Mouse (Mus musculus): ENCODE results near the gene Igfbp6. TPM values are rescaled to one million over a fixed set of nuclear protein-coding genes. Genes with fewer than 3 reads are reported as not detected.

Igfbp6 gene
- polyA plus RNA-seq, 1 experiment from 2014 or later: 0.79 TPM

GRCm38 (mm10) chr15:102103371-102103946, 40.7 kb upstream of the Igfbp6 start:
- Histone ChIP-seq H3K27me3 (peaks cover 83% of the 10 kb centered on the region), H3K4me3 (replicated peaks) (peak overlapping the region; percentile 3), H3K27ac (no peak overlapping the region), H3K9ac (no peak overlapping the region), H3K4me2 (peak overlapping the region; percentile 13), H3K36me3 (replicated peaks) (0 out of 2 replicates have a peak, but pooled peaks cover 2% of the 10 kb centered on the region), H3K9me3 (no peaks in the 10 kb centered on the region), H3K4me1 (peaks cover 62% of the 10 kb centered on the region)
- 7% methylated on average over 14 of the region's 14 CpGs for WGBS
- ATAC-seq (ENCODE audit: low FRiP score): no peak

GRCm38 (mm10) chr15:102103947-102104555, 40.1 kb upstream of the Igfbp6 start:
- H3K4me3 ChIP-seq (replicated peaks): 0 out of 2 replicates have a peak overlapping the region, but pooled peaks have one; percentile 3
- H3K27me3 ChIP-seq: peaks cover 81% of the 10 kb centered on the region
- no peak for ATAC-seq (ENCODE audit: low FRiP score)
- H3K9me3 ChIP-seq: no peaks in the 10 kb centered on the region
- 32% methylated on average over 12 of the region's 12 CpGs for WGBS
- no peak overlapping the region for H3K27ac ChIP-seq
- no peaks in the 10 kb centered on the region for H3K36me3 ChIP-seq (replicated peaks)
- H3K9ac ChIP-seq: no peak overlapping the region
- H3K4me1 ChIP-seq: peaks cover 62% of the 10 kb centered on the region
- peak overlapping the region; percentile 13 for H3K4me2 ChIP-seq

GRCm38 (mm10) chr15:102105360-102105759, 38.8 kb upstream of the Igfbp6 start:
- peaks cover 52% of the 10 kb centered on the region for H3K4me1 ChIP-seq
- H3K27ac ChIP-seq: no peak overlapping the region
- no peak overlapping the region for H3K9ac ChIP-seq
- 53% methylated on average over 5 of the region's 5 CpGs for WGBS
- no peak for ATAC-seq (ENCODE audit: low FRiP score)
- H3K9me3 ChIP-seq: no peaks in the 10 kb centered on the region
- H3K4me3 ChIP-seq (replicated peaks): no peak overlapping the region
- no peak overlapping the region for H3K4me2 ChIP-seq
- peaks cover 75% of the 10 kb centered on the region for H3K27me3 ChIP-seq
- H3K36me3 ChIP-seq (replicated peaks): no peaks in the 10 kb centered on the region

GRCm38 (mm10) chr15:102105764-102106730, 38.1 kb upstream of the Igfbp6 start:
- no peak for ATAC-seq (ENCODE audit: low FRiP score)
- WGBS: 27% methylated on average over 18 of the region's 18 CpGs
- peaks cover 70% of the 10 kb centered on the region for H3K27me3 ChIP-seq
- peak overlapping the region; percentile 57 for H3K4me2 ChIP-seq
- no peak overlapping the region for H3K27ac ChIP-seq
- no peaks in the 10 kb centered on the region for H3K36me3 ChIP-seq (replicated peaks)
- peak overlapping the region; percentile 37 for H3K4me3 ChIP-seq (replicated peaks)
- no peaks in the 10 kb centered on the region for H3K9me3 ChIP-seq
- no peak overlapping the region; the same call in 1 of the 2 replicates for H3K9ac ChIP-seq
- peaks cover 45% of the 10 kb centered on the region for H3K4me1 ChIP-seq

GRCm38 (mm10) chr15:102106754-102107456, 37.3 kb upstream of the Igfbp6 start:
- no peaks in the 10 kb centered on the region for H3K9me3 ChIP-seq
- no peak overlapping the region for H3K27ac ChIP-seq
- peak overlapping the region; percentile 37 for H3K4me3 ChIP-seq (replicated peaks)
- ATAC-seq (ENCODE audit: low FRiP score): no peak
- H3K4me2 ChIP-seq: peak overlapping the region; percentile 57
- H3K36me3 ChIP-seq (replicated peaks): no peaks in the 10 kb centered on the region
- WGBS: 3% methylated on average over 34 of the region's 38 CpGs
- H3K4me1 ChIP-seq: peaks cover 36% of the 10 kb centered on the region
- peak overlapping the region; percentile 38; the same call in 1 of the 2 replicates for H3K9ac ChIP-seq
- H3K27me3 ChIP-seq: peaks cover 65% of the 10 kb centered on the region

- H3K4me1 ChIP-seq: peaks cover 26% of the 10 kb centered on the region
Observed at GRCm38 (mm10) chr15:102107689-102108573, 36.2 kb upstream of the Igfbp6 start.

GRCm38 (mm10) chr15:102108651-102109525, 35.3 kb upstream of the Igfbp6 start:
- Histone ChIP-seq H3K9me3 (no peaks in the 10 kb centered on the region), H3K36me3 (replicated peaks) (no peaks in the 10 kb centered on the region), H3K4me1 (peaks cover 16% of the 10 kb centered on the region), H3K27me3 (peaks cover 47% of the 10 kb centered on the region), H3K4me3 (replicated peaks) (no peak overlapping the region), H3K4me2 (no peak overlapping the region), H3K9ac (no peak overlapping the region), H3K27ac (no peak overlapping the region)
- 47% methylated on average over 18 of the region's 18 CpGs for WGBS
- no peak for ATAC-seq (ENCODE audit: low FRiP score)

More at GRCm38 (mm10) chr15:102107689-102108573, 36.2 kb upstream of the Igfbp6 start:
- peak overlapping the region; percentile 57; the same call in 1 of the 2 replicates for H3K4me2 ChIP-seq
- WGBS: 33% methylated on average over 13 of the region's 13 CpGs
- no peak overlapping the region for H3K27ac ChIP-seq
- H3K9me3 ChIP-seq: no peaks in the 10 kb centered on the region
- 0 out of 2 replicates have a peak overlapping the region, but pooled peaks have one; percentile 38 for H3K9ac ChIP-seq
- peaks cover 55% of the 10 kb centered on the region for H3K27me3 ChIP-seq
- no peak for ATAC-seq (ENCODE audit: low FRiP score)
- H3K36me3 ChIP-seq (replicated peaks): no peaks in the 10 kb centered on the region
- no peak overlapping the region for H3K4me3 ChIP-seq (replicated peaks)

GRCm38 (mm10) chr15:102110271-102110670, 33.9 kb upstream of the Igfbp6 start:
- no peaks in the 10 kb centered on the region for H3K9me3 ChIP-seq
- no peak for ATAC-seq (ENCODE audit: low FRiP score)
- H3K36me3 ChIP-seq (replicated peaks): peaks cover 2% of the 10 kb centered on the region; the same call in 1 of the 2 replicates
- peaks cover 12% of the 10 kb centered on the region for H3K4me1 ChIP-seq
- 94% methylated on average over 7 of the region's 7 CpGs for WGBS
- peaks cover 33% of the 10 kb centered on the region for H3K27me3 ChIP-seq
- no peak overlapping the region for H3K9ac ChIP-seq
- H3K4me2 ChIP-seq: no peak overlapping the region
- no peak overlapping the region for H3K27ac ChIP-seq
- no peak overlapping the region for H3K4me3 ChIP-seq (replicated peaks)

- H3K27ac ChIP-seq: no peak overlapping the region
- peaks cover 8% of the 10 kb centered on the region; the same call in 1 of the 2 replicates for H3K36me3 ChIP-seq (replicated peaks)
- H3K9me3 ChIP-seq: no peaks in the 10 kb centered on the region
- no peak overlapping the region for H3K9ac ChIP-seq
- H3K27me3 ChIP-seq: peaks cover 27% of the 10 kb centered on the region
- 77% methylated on average over 29 of the region's 29 CpGs for WGBS
- no peak overlapping the region for H3K4me3 ChIP-seq (replicated peaks)
- ATAC-seq (ENCODE audit: low FRiP score): no peak
- peaks cover 12% of the 10 kb centered on the region for H3K4me1 ChIP-seq
- H3K4me2 ChIP-seq: no peak overlapping the region
Observed at GRCm38 (mm10) chr15:102110701-102111494, 33.3 kb upstream of the Igfbp6 start.

- no peak overlapping the region for H3K9ac ChIP-seq
- H3K4me1 ChIP-seq: peaks cover 12% of the 10 kb centered on the region
- no peak overlapping the region for H3K4me3 ChIP-seq (replicated peaks)
- no peak overlapping the region for H3K4me2 ChIP-seq
- H3K27me3 ChIP-seq: peaks cover 22% of the 10 kb centered on the region
- ATAC-seq (ENCODE audit: low FRiP score): no peak
- H3K9me3 ChIP-seq: no peaks in the 10 kb centered on the region
- no peak overlapping the region for H3K27ac ChIP-seq
- WGBS: 82% methylated on average over 11 of the region's 11 CpGs
- peaks cover 10% of the 10 kb centered on the region for H3K36me3 ChIP-seq (replicated peaks)
Observed at GRCm38 (mm10) chr15:102111495-102111829, 32.7 kb upstream of the Igfbp6 start.

Data from forebrain, embryonic 12.5 days (tissue).